8 mouse cellular contexts compared by ENCODE assay signal in the genomic region with DNA sequence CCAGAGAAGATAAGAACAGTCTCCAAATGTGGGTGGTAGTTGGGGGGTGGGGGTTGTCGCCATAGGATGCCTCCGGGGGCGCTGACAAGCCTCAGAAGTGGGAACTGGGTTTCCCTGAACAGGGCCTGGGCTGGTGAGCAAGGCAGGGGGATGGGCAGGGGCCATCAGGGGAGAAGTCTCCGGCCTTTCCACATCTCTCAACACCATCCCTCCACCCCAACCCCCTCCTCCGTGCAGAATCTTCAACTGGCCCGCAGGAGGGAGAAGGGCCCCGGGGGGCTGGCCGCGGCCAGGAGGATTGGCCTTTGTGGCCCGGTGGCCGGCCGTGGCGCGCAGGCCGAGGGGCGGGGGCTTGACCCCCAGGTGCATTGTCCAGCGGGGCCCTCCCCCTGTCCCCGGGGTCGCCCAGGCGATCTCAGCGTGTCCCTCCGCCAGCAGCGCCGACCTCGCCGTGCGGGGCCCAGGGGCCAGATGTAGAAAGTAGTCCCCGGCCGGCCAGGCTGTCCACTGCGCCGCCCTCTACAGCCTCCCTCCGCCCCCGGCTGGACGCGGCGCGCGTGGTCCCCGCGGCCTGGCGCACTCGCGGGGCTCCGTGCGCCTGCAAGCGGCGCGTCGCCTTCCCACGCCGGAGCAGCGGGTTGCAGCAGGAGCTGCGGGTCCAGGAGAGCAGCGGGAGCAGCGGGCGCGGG. TPM values are rescaled to one million over a fixed set of nuclear protein-coding genes. Genes with fewer than 3 reads are reported as not detected.
DNase-seq lines count a peak whose midpoint lies in the region; ATAC-seq and TF ChIP-seq lines count a peak whose summit lies in the region.

A gene (plus strand): TSS at position 144 of the 689 bp plus-strand sequence.

- peak within 1 kb of the TSS; percentile 91 for H3K4me3 ChIP-seq in megakaryocyte, embryonic 14.5 days (replicated peaks)
- H3K4me3 ChIP-seq in kidney, postnatal 0 days (replicated peaks; ENCODE audit: low read depth, low read length) = peak within 1 kb of the TSS; percentile 75
- H3K4me3 ChIP-seq in stomach, embryonic 16.5 days (replicated peaks; ENCODE audit: low read length) = peak within 1 kb of the TSS; percentile 69

- peaks cover 12% of the 10 kb centered on the region for H3K4me1 ChIP-seq in megakaryocyte, embryonic 14.5 days
- peaks cover 16% of the 10 kb centered on the region for H3K4me1 ChIP-seq in kidney, postnatal 0 days (replicated peaks; ENCODE audit: insufficient read depth, low read length)
- peaks cover 10% of the 10 kb centered on the region for H3K4me1 ChIP-seq in stomach, embryonic 16.5 days (ENCODE audit: control insufficient read depth, insufficient read depth, low read length)

- peak within 1 kb of the TSS; percentile 82 for H3K9ac ChIP-seq in kidney, postnatal 0 days (ENCODE audit: low read depth, low read length)
- peak within 1 kb of the TSS; percentile 75 for H3K9ac ChIP-seq in stomach, embryonic 16.5 days (ENCODE audit: low read length)

- under 1% methylated on average over 44 of the region's 57 CpGs for WGBS in kidney, postnatal 0 days
- under 1% methylated on average over 37 of the region's 57 CpGs for WGBS in stomach, embryonic 16.5 days

- ATAC-seq in megakaryocyte, adult 5-6 weeks (ENCODE audit: poor library complexity, severe bottlenecking) = no peak
- peak; percentile 83 for ATAC-seq in kidney, postnatal 0 days (replicated peaks; ENCODE audit: low FRiP score, low read depth)
- ATAC-seq in stomach, embryonic 16.5 days (ENCODE audit: insufficient read depth, low FRiP score) = peak; percentile 80
- no peak for ATAC-seq in megakaryocyte progenitor cell, adult 5-6 weeks (replicated peaks; ENCODE audit: poor library complexity)

- peak within 1 kb of the TSS; percentile 82 for H3K27ac ChIP-seq in kidney, postnatal 0 days
- H3K27ac ChIP-seq in stomach, embryonic 16.5 days (ENCODE audit: low read length) = no peak within 1 kb of the TSS

- no peaks in the 10 kb centered on the region for H3K36me3 ChIP-seq in megakaryocyte, embryonic 14.5 days (replicated peaks; ENCODE audit: low read length)
- no peaks in the 10 kb centered on the region for H3K36me3 ChIP-seq in kidney, postnatal 0 days (ENCODE audit: insufficient read depth, low read length)
- no peaks in the 10 kb centered on the region for H3K36me3 ChIP-seq in stomach, embryonic 16.5 days (ENCODE audit: control insufficient read depth, insufficient read depth, low read length)

- no peak for TF ChIP-seq CTCF in kidney, postnatal 0 days (IDR thresholded peaks at IDR 0.05; ENCODE audit: low read depth)

- peak; percentile 5 for DNase-seq in cerebellum, adult 9-11 months
- DNase-seq in frontal cortex, postnatal 36 days (ENCODE audit: low spot score in 2 of 2) = peak; percentile 8 to 13
- DNase-seq in kidney, postnatal 0 days (ENCODE audit: low spot score) = peak; percentile 66
- DNase-seq in mesoderm, embryonic 11.5 days (ENCODE audit: low read depth, low spot score) = peak; percentile 79

- peaks cover 74% of the 10 kb centered on the region for H3K27me3 ChIP-seq in megakaryocyte, embryonic 14.5 days (replicated peaks)
- H3K27me3 ChIP-seq in kidney, postnatal 0 days (ENCODE audit: insufficient read depth, low read length) = no peaks in the 10 kb centered on the region
- H3K27me3 ChIP-seq in stomach, embryonic 16.5 days (ENCODE audit: control insufficient read depth, insufficient read depth, low read length) = peaks cover 8% of the 10 kb centered on the region

- H3K9me3 ChIP-seq in megakaryocyte, embryonic 14.5 days = no peaks in the 10 kb centered on the region; the same call in 1 of the 2 replicates
- no peaks in the 10 kb centered on the region for H3K9me3 ChIP-seq in kidney, postnatal 0 days (replicated peaks; ENCODE audit: low read length)
- no peaks in the 10 kb centered on the region for H3K9me3 ChIP-seq in stomach, embryonic 16.5 days (replicated peaks; ENCODE audit: control insufficient read depth, low read length)

- H3K4me2 ChIP-seq in kidney, postnatal 0 days (ENCODE audit: low read length) = peak within 1 kb of the TSS; percentile 99
- peak within 1 kb of the TSS; percentile 99 for H3K4me2 ChIP-seq in stomach, embryonic 16.5 days (ENCODE audit: low read depth, low read length)

RNA-seq across cellular contexts. Expression of the gene that starts here (rescaled TPM):
- polyA plus RNA-seq in megakaryocyte, embryonic 14.5 days (2012; ENCODE audit: insufficient read depth, low replicate concordance) = not detected in 2 replicates
- total RNA-seq in megakaryocyte, adult 5-6 weeks (2015) = not detected in 2 replicates
- not detected in 2 replicates for total RNA-seq in megakaryocyte, adult 5-6 weeks (2017)
- polyA plus RNA-seq in kidney, postnatal 0 days (2015; fragmentation: Nextera tagmentation; extraction: Ambion mirVana) = 1.2 TPM in 2 replicates
- polyA plus RNA-seq in stomach, embryonic 16.5 days (2015; fragmentation: Nextera tagmentation; extraction: Ambion mirVana) = 0.25 and 0.31 TPM in 2 replicates
- not detected in 2 replicates for total RNA-seq in megakaryocyte progenitor cell, adult 5-6 weeks (2015)
- not detected in 2 replicates for total RNA-seq in megakaryocyte progenitor cell, adult 5-6 weeks (2017)

Comparison
In these comparisons a context has a peak if more than half of its experiments do, and no peak if none do; other contexts are left out.
1. Peak in ATAC-seq, H3K4me3 ChIP-seq, H3K9ac ChIP-seq and H3K4me2 ChIP-seq in stomach, embryonic 16.5 days; RNA of the gene not detected or under 1 TPM.
2. DNase-seq: peak in every context shown above with its lines; median percentile 79 in mesoderm, embryonic 11.5 days; 66 in kidney, postnatal 0 days; 10 in frontal cortex, postnatal 36 days; 5 in cerebellum, adult 9-11 months.